Mouse (Mus musculus): ENCODE measurements around the gene Ppp1r14b. TPM values are rescaled to one million over a fixed set of nuclear protein-coding genes. Genes with fewer than 3 reads are reported as not detected.

The Ppp1r14b gene
- polyA plus RNA-seq, 1 experiment = 48.3 TPM

DNA sequence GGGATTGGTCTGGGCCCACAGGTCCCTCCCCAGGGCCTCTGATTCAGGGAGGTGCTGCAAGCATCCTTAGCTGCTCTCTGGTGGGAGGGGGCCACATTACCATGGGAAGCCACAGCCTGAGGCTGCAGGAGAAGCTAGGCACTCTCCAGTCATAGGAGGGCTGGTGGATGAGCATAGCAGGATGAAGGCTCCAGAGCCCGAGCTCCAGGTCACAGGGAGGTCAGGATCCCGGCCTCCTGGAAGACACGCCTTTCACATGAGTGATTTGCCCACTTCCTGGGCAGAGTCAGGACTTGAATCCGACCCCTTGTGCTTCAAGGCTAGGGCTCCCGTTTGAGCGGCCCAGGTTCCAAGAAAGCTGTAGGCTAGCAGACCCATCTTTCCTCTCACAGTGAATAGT, 3.1 kb upstream of the Ppp1r14b start:
- Histone ChIP-seq H3K4me3 (ENCODE audit: insufficient read depth, low read length) (no peak overlapping the region), H3K27ac (ENCODE audit: insufficient read depth, low read length) (no peak overlapping the region), H3K4me1 (ENCODE audit: control insufficient read depth, insufficient read depth, low read length) (peaks cover 2% of the 10 kb centered on the region; the same call in 1 of the 2 replicates)
- TF ChIP-seq POLR2A (IDR thresholded peaks at IDR 0.05; ENCODE audit: extremely low read depth, insufficient read depth, low read length) = no peak
- no peak for TF ChIP-seq CTCF (IDR thresholded peaks at IDR 0.05; ENCODE audit: extremely low read depth, insufficient read depth, low read length)

DNA sequence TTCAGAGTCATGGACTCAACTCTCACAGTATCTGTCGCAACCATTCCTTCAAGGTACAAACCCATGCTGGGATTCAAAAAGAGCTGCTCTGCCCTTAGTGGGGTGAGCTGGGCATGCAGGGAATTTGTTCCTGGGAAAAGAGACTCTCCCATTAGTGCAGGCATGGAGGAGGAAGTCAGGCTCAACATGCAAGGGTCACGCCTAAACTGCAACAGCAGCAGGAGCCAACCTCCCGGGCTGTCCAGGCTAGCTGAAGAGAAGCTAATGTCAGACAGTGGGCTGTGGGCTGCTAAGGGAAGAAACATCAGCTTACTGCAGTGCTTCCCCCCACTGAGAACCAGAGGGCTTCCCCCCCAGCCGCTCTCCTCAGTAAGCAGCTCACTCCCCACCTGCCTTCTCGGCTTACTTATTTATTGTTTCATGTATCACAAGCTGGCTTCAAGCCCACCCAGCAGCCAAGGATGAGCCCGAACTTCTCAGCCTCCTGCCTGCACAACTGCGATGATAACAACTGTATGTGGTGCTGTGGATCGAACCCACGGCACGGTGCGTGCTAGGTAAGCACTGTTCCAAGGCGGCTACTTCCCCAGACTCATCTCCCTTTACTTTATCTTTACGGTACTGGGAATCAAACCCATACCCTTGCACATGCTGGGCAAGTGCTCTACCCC, 2.4 kb upstream of the Ppp1r14b start:
- Histone ChIP-seq H3K4me3 (ENCODE audit: insufficient read depth, low read length) (no peak overlapping the region), H3K27ac (ENCODE audit: insufficient read depth, low read length) (no peak overlapping the region), H3K4me1 (ENCODE audit: control insufficient read depth, insufficient read depth, low read length) (peaks cover 3% of the 10 kb centered on the region; the same call in 1 of the 2 replicates)
- no peak for TF ChIP-seq CTCF (IDR thresholded peaks at IDR 0.05; ENCODE audit: extremely low read depth, insufficient read depth, low read length)
- no peak for TF ChIP-seq POLR2A (IDR thresholded peaks at IDR 0.05; ENCODE audit: extremely low read depth, insufficient read depth, low read length)

DNA sequence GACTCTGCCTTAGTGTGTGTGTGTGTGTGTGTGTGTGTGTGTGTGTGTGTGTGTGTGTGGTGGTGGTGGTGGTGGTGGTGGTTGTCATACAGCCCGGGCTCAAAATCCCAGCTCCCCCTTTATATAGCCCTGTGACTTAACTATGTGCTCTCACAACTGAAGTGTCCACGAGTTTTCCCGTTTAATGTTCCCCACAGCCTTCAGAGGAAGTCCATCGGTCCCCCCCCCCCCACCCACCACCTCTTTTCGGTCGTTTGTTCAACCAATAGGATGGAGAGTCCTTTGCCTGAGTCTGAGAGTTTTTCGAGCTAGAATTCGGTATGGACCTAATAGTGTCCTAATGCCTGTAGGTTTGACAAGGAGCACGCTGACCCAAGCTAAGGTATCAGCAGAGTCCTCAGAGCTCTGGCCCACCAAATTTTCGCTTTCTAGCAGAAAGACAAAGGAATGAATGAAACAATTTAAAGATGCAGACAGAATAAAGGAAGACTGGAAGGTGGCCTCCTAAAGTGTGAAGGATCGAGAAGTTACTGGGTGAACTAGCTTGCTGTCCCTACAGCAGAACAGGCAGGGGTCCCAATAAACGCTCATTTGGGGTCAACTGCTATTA, 1.1 kb upstream of the Ppp1r14b start:
- no peak overlapping the region for H3K27ac ChIP-seq (ENCODE audit: insufficient read depth, low read length)
- TF ChIP-seq POLR2A (IDR thresholded peaks at IDR 0.05; ENCODE audit: extremely low read depth, insufficient read depth, low read length) (no peak), CTCF (IDR thresholded peaks at IDR 0.05; ENCODE audit: extremely low read depth, insufficient read depth, low read length) (no peak)
- no peak overlapping the region; the same call in 1 of the 2 replicates for H3K4me3 ChIP-seq (ENCODE audit: insufficient read depth, low read length)
- H3K4me1 ChIP-seq (ENCODE audit: control insufficient read depth, insufficient read depth, low read length) = peaks cover 3% of the 10 kb centered on the region; the same call in 1 of the 2 replicates

DNA sequence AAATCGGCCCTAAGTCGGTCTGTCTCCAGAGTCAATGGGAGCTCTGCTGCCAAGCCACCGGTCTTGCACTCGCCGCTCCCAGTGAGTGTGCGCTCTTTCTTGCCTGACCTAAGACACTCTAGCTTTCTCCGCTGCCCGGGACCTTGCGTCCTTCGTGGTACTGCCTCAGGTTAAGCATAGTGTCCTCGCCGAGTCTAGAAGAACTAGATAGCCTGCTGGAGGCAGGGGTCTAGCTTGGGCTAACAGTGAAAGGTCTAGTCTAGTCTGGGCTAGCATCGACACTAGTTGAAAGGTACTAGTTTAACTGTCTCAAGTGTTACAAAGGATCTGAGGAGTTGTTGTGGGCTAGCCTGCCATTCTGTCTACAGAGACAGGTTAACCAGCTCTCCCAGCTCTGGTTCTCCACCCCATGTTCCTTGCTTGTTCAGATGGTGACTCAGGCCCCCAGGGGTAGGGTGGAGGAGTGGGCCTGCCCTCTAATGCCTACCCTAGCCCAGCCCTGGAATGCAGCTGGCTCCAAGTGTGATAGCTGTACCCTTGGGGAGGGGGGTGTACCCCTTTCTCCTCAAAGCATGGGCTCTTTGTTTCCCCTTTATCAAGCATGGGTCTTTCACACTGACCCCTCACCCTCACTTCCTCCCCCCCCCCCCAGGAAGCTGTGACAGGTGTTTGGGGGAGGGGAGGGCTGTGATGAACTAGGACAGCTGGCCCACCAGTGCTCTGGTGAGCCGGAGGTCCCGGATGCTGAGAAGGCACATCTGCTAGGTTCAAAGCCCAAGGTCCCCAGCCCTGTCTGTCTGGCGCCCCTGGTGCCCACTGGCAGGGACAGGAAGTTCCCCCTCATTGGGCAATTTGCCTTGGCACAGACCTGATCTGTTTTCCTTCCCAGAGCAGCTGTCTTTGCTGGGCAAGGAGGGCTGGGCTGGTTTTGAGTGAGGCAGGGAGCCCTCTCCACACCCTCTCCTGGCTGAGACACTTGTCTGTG, 1.1 kb downstream of the Ppp1r14b start, which contains the start of gene Plcb3:
TSS of gene Plcb3 (minus strand) at position 934 of the 985 bp plus-strand sequence.
- peaks cover 5% of the 10 kb centered on the region; the same call in 1 of the 2 replicates for H3K4me1 ChIP-seq (ENCODE audit: control insufficient read depth, insufficient read depth, low read length)
- TF ChIP-seq POLR2A (IDR thresholded peaks at IDR 0.05; ENCODE audit: extremely low read depth, insufficient read depth, low read length) = 0 out of 2 replicates have a peak, but pooled peaks have one; percentile 5
- TF ChIP-seq CTCF (IDR thresholded peaks at IDR 0.05; ENCODE audit: extremely low read depth, insufficient read depth, low read length) = no peak
- H3K27ac ChIP-seq (ENCODE audit: insufficient read depth, low read length) = no peak within 1 kb of the TSS
- peak within 1 kb of the TSS; percentile 48 for H3K4me3 ChIP-seq (ENCODE audit: insufficient read depth, low read length)

DNA sequence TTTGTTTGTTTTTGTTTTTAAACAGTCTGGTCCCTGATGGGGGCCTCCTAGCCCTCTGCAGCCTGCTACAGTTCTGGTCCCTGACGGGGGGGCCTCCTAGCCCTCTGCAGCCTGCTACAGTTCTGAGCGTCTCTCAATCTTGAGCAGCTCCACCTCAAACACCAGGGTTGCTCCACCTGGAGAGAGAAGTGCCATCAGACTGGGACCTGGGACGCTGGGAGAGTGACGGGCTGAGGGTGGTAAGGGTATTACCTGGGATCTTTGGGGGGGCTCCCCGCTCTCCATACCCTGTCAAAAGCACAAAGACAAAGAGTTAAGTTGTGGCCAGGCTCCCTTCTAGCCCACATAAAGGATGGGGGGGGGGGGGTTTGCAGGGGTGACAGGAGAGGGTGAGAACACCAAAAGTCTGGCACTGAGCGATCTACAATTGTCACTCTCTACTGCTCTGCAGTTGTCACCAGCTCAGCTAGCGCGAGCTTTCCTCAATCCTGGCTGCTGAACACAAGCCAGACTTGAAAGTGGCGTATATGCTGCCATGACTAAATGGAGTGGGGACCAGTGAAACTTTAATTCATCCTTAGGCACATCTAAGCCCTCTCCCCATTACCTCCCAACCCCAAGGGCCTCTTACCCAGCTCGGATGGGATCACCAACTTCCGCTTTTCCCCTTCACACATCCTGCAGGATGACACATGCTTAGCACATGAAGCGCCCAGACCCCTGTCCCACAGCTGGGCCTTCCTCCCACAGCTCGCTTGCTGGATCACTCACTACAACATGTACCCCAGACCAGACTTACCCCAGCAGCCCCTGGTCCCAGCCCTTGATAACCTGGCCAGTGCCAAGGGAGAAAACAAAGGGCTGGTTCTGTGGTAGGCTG, 3.2 kb downstream of the Ppp1r14b start:
- Histone ChIP-seq H3K27ac (ENCODE audit: insufficient read depth, low read length) (no peak overlapping the region), H3K4me3 (ENCODE audit: insufficient read depth, low read length) (peak overlapping the region; percentile 65), H3K4me1 (ENCODE audit: control insufficient read depth, insufficient read depth, low read length) (peaks cover 5% of the 10 kb centered on the region; the same call in 1 of the 2 replicates)
- TF ChIP-seq CTCF (IDR thresholded peaks at IDR 0.05; ENCODE audit: extremely low read depth, insufficient read depth, low read length) (no peak), POLR2A (IDR thresholded peaks at IDR 0.05; ENCODE audit: extremely low read depth, insufficient read depth, low read length) (no peak)

DNA sequence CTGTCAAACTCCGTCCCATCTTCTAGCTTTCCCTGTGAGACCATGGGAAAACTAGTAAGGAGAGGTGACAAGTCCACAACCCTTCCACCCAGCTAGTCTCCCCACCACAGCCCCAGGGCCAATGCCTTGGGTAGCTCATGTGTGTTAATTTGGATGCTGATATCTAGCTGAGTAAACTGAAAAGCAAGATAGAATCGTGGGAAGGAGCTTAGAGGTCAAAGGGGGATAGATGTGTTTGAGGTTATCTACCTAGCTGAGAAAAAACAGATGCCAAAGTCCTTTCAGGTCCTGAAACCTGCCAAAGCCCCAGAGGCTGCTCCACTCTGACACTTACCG, 3.8 kb downstream of the Ppp1r14b start:
- peaks cover 5% of the 10 kb centered on the region; the same call in 1 of the 2 replicates for H3K4me1 ChIP-seq (ENCODE audit: control insufficient read depth, insufficient read depth, low read length)
- TF ChIP-seq POLR2A (IDR thresholded peaks at IDR 0.05; ENCODE audit: extremely low read depth, insufficient read depth, low read length) (no peak), CTCF (IDR thresholded peaks at IDR 0.05; ENCODE audit: extremely low read depth, insufficient read depth, low read length) (no peak)
- H3K4me3 ChIP-seq (ENCODE audit: insufficient read depth, low read length) = peak overlapping the region; percentile 65

DNA sequence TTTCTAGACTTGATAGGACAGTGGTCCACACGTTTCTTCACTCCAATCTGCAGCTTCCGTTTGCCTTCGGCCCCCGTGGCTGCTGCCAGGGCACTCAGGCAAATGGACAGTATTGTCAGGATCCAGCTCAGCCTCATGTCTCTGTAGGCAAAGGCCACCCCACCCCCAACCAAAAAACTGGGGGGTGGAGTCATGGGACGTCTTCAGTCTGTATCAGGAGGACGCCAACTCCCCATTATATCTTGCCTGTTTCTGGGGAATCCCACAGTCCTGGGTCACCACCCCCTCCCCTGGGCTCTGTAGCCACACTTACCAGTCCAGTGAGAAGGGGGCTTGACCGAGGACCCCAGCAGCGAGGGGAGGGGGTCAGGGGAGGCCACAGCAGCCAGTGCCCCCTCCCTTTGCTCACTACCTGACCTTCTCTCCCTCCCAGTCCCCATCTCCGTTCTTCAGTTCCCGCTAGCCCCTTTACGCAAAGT, 4.3 kb downstream of the Ppp1r14b start:
- H3K4me1 ChIP-seq (ENCODE audit: control insufficient read depth, insufficient read depth, low read length) = peaks cover 5% of the 10 kb centered on the region; the same call in 1 of the 2 replicates
- TF ChIP-seq POLR2A (IDR thresholded peaks at IDR 0.05; ENCODE audit: extremely low read depth, insufficient read depth, low read length) = 0 out of 2 replicates have a peak, but pooled peaks have one; percentile 9
- TF ChIP-seq CTCF (IDR thresholded peaks at IDR 0.05; ENCODE audit: extremely low read depth, insufficient read depth, low read length) = no peak
- H3K27ac ChIP-seq (ENCODE audit: insufficient read depth, low read length) = peak overlapping the region; percentile 78
- H3K4me3 ChIP-seq (ENCODE audit: insufficient read depth, low read length) = peak overlapping the region; percentile 65

More for the DNA sequence above, 3.8 kb downstream of the Ppp1r14b start:
- no peak overlapping the region for H3K27ac ChIP-seq (ENCODE audit: insufficient read depth, low read length)
